Comparison of ENCODE assay signal across 14 mouse cellular contexts in genomic region chr10:12756692-12757091, GRCm38 (mm10).
DNase-seq lines count a peak whose midpoint lies in the region; ATAC-seq and TF ChIP-seq lines count a peak whose summit lies in the region.
"Had no signal": no experiment of that assay in that cellular context is flagged by ENCODE, and none has a peak within 500 bp of the region (broad histone marks: within the 10 kb centered on the region; RNA-seq: fewer than 3 reads in every experiment).

No protein-coding gene starts in this region.

- no peak overlapping the region for H3K4me2 ChIP-seq in midbrain, embryonic 11.5 days
- H3K4me2 ChIP-seq in midbrain, embryonic 14.5 days (ENCODE audit: low read length), result no peak overlapping the region
- H3K4me2 ChIP-seq in lung, postnatal 0 days (replicated peaks; ENCODE audit: low read depth, low read length), result no peak overlapping the region
- H3K4me2 ChIP-seq: heart, embryonic 13.5 days; hindbrain, embryonic 13.5 days; liver, embryonic 15.5 days had no signal

- H3K9ac ChIP-seq in midbrain, embryonic 11.5 days (ENCODE audit: low read length), result no peak overlapping the region
- no peak overlapping the region for H3K9ac ChIP-seq in midbrain, embryonic 14.5 days (replicated peaks; ENCODE audit: low read length)
- no peak overlapping the region for H3K9ac ChIP-seq in lung, postnatal 0 days (replicated peaks; ENCODE audit: low read depth)
- H3K9ac ChIP-seq: heart, embryonic 13.5 days; hindbrain, embryonic 13.5 days; liver, embryonic 15.5 days had no signal

- TF ChIP-seq CTCF in left cerebral cortex, adult 2 months (IDR thresholded peaks at IDR 0.05), result no peak
- no peak for TF ChIP-seq CTCF in lung, postnatal 0 days (IDR thresholded peaks at IDR 0.05)

- no peak overlapping the region for H3K27ac ChIP-seq in midbrain, embryonic 11.5 days (ENCODE audit: low read depth, low read length)
- H3K27ac ChIP-seq in midbrain, embryonic 14.5 days (replicated peaks; ENCODE audit: low read depth, low read length), result no peak overlapping the region
- H3K27ac ChIP-seq in left cerebral cortex, adult 2 months, result no peak overlapping the region
- no peak overlapping the region for H3K27ac ChIP-seq in lung, postnatal 0 days (ENCODE audit: low read length)
- H3K27ac ChIP-seq: heart, embryonic 13.5 days; hindbrain, embryonic 13.5 days; liver, embryonic 15.5 days had no signal

- no peaks in the 10 kb centered on the region for H3K27me3 ChIP-seq in midbrain, embryonic 11.5 days (ENCODE audit: control insufficient read depth, insufficient read depth, low read length)
- no peaks in the 10 kb centered on the region for H3K27me3 ChIP-seq in midbrain, embryonic 14.5 days (ENCODE audit: control insufficient read depth, insufficient read depth, low read length)
- H3K27me3 ChIP-seq in splenic B cell, adult 2 months (ENCODE audit: control insufficient read depth, insufficient read depth, low read length, poor library complexity, severe bottlenecking), result no peaks in the 10 kb centered on the region
- no peaks in the 10 kb centered on the region for H3K27me3 ChIP-seq in lung, postnatal 0 days (replicated peaks; ENCODE audit: insufficient read depth, low read length)
- H3K27me3 ChIP-seq: heart, embryonic 13.5 days; hindbrain, embryonic 13.5 days; liver, embryonic 15.5 days had no signal

- peak; percentile 39 for DNase-seq in adrenal gland, adult 2 months
- DNase-seq in adrenal gland, postnatal 4 days (ENCODE audit: low spot score in 2 of 2), result no peak
- DNase-seq in midbrain, embryonic 11.5 days (ENCODE audit: low spot score, missing footprints), result peak; percentile 75
- DNase-seq in midbrain, embryonic 14.5 days, result no peak
- peak; percentile 70 to 78 for DNase-seq in cerebellum, postnatal 14 days
- peak; percentile 19 for DNase-seq in splenic B cell, adult 2 months (ENCODE audit: low read depth, low spot score)
- DNase-seq in left cerebral cortex, adult 2 months (ENCODE audit: extremely low spot score in 1 of 2, low spot score in 2 of 2), result no peak
- DNase-seq in lung, postnatal 0 days (ENCODE audit: low spot score), result no peak
- DNase-seq: kidney, adult 8-10 months; lung, postnatal 4 days; right cerebral cortex, postnatal 4 days had no signal

- H3K36me3 ChIP-seq in midbrain, embryonic 11.5 days (ENCODE audit: control insufficient read depth, insufficient read depth, low read length), result no peaks in the 10 kb centered on the region
- no peaks in the 10 kb centered on the region for H3K36me3 ChIP-seq in midbrain, embryonic 14.5 days (ENCODE audit: control insufficient read depth, insufficient read depth, low read length)
- peaks cover 3% of the 10 kb centered on the region; the same call in 1 of the 2 replicates for H3K36me3 ChIP-seq in splenic B cell, adult 2 months (ENCODE audit: control insufficient read depth, insufficient read depth, low read length, poor library complexity, severe bottlenecking)
- H3K36me3 ChIP-seq in lung, postnatal 0 days (ENCODE audit: insufficient read depth, low read length), result no peaks in the 10 kb centered on the region
- H3K36me3 ChIP-seq: heart, embryonic 13.5 days; hindbrain, embryonic 13.5 days; liver, embryonic 15.5 days had no signal

- WGBS in midbrain, embryonic 11.5 days, result 95% methylated on average over 4 of the region's 4 CpGs
- 91% methylated on average over 4 of the region's 4 CpGs for WGBS in midbrain, embryonic 14.5 days
- 79% methylated on average over 4 of the region's 4 CpGs for WGBS in lung, postnatal 0 days

- intact Hi-C loops in left cerebral cortex, adult 2 months (cut with DNase I), result no loop called here

- no peaks in the 10 kb centered on the region for H3K4me1 ChIP-seq in midbrain, embryonic 11.5 days (ENCODE audit: control insufficient read depth, insufficient read depth, low read length)
- no peaks in the 10 kb centered on the region for H3K4me1 ChIP-seq in midbrain, embryonic 14.5 days (ENCODE audit: control insufficient read depth, insufficient read depth, low read length)
- no peaks in the 10 kb centered on the region for H3K4me1 ChIP-seq in lung, postnatal 0 days (ENCODE audit: insufficient read depth, low read depth, low read length)
- H3K4me1 ChIP-seq: liver, embryonic 15.5 days had no signal

- TF ChIP-seq EP300 in lung, postnatal 0 days (IDR thresholded peaks at IDR 0.05), result no peak

- H3K4me3 ChIP-seq in midbrain, embryonic 11.5 days (ENCODE audit: low read depth, low read length), result no peak overlapping the region
- no peak overlapping the region for H3K4me3 ChIP-seq in midbrain, embryonic 14.5 days (replicated peaks; ENCODE audit: low read depth, low read length)
- no peak overlapping the region for H3K4me3 ChIP-seq in left cerebral cortex, adult 2 months
- no peak overlapping the region for H3K4me3 ChIP-seq in lung, postnatal 0 days (ENCODE audit: low read depth, low read length)
- H3K4me3 ChIP-seq: heart, embryonic 13.5 days; hindbrain, embryonic 13.5 days; liver, embryonic 15.5 days had no signal

- no peaks in the 10 kb centered on the region for H3K9me3 ChIP-seq in midbrain, embryonic 11.5 days (ENCODE audit: control insufficient read depth, low read length)
- no peaks in the 10 kb centered on the region for H3K9me3 ChIP-seq in midbrain, embryonic 14.5 days (ENCODE audit: control insufficient read depth, low read length)
- no peaks in the 10 kb centered on the region for H3K9me3 ChIP-seq in lung, postnatal 0 days (ENCODE audit: low read length)
- H3K9me3 ChIP-seq: heart, embryonic 13.5 days; hindbrain, embryonic 13.5 days; liver, embryonic 15.5 days had no signal

- ATAC-seq in midbrain, embryonic 11.5 days (ENCODE audit: low FRiP score), result no peak
- no peak for ATAC-seq in midbrain, embryonic 14.5 days (ENCODE audit: low FRiP score, low TSS enrichment)
- ATAC-seq in lung, postnatal 0 days, result no peak

Comparison
In these comparisons a context has a peak if more than half of its experiments do, and no peak if none do; other contexts are left out.
1. DNase-seq: peak in adrenal gland, adult 2 months (single experiment), midbrain, embryonic 11.5 days (single experiment), cerebellum, postnatal 14 days (2 of 2) and splenic B cell, adult 2 months (single experiment); none in adrenal gland, postnatal 4 days (0 of 2), midbrain, embryonic 14.5 days (single experiment), left cerebral cortex, adult 2 months (0 of 2) and lung, postnatal 0 days (single experiment).